Mouse (Mus musculus): ENCODE measurements around the gene Rnf220.
"Not testable (repeated sequence)": the region's sequence is repeated elsewhere in the genome, so short reads cannot be mapped to it uniquely, and the experiment has no call there.

Gene Rnf220

GRCm38 (mm10) chr4:117259909-117260308, 236.9 kb downstream of the Rnf220 start:
- DNase-seq, result not testable (repeated sequence)

GRCm38 (mm10) chr4:117254672-117255071, 242.2 kb downstream of the Rnf220 start:
- DNase-seq, result no peak

GRCm38 (mm10) chr4:117254017-117254627, 242.7 kb downstream of the Rnf220 start:
- no peak for DNase-seq

GRCm38 (mm10) chr4:117253218-117254016, 243.4 kb downstream of the Rnf220 start:
- no peak for DNase-seq

GRCm38 (mm10) chr4:117252755-117253154, 244.1 kb downstream of the Rnf220 start:
- DNase-seq, result no peak

- no peak for DNase-seq
Observed at GRCm38 (mm10) chr4:117252351-117252750, 244.5 kb downstream of the Rnf220 start.

- DNase-seq, result peak; percentile 80
Observed at GRCm38 (mm10) chr4:117251801-117252316, 245.0 kb downstream of the Rnf220 start, which contains the start of the genes Tmem53 and Armh1. TSS of gene Tmem53 (plus strand) at chr4:117251951. TSS of gene Armh1 (minus strand) at chr4:117252125.

GRCm38 (mm10) chr4:117250982-117251381, 245.9 kb downstream of the Rnf220 start:
- DNase-seq, result no peak

- DNase-seq, result peak; percentile 34
Observed at GRCm38 (mm10) chr4:117240867-117241266, 256.0 kb downstream of the Rnf220 start.

GRCm38 (mm10) chr4:117239153-117239552, 257.7 kb downstream of the Rnf220 start:
- DNase-seq, result no peak

- no peak for DNase-seq
Observed at GRCm38 (mm10) chr4:117235822-117236221, 261.0 kb downstream of the Rnf220 start.

GRCm38 (mm10) chr4:117234166-117234741, 262.6 kb downstream of the Rnf220 start:
- DNase-seq, result no peak

GRCm38 (mm10) chr4:117231208-117231607, 265.6 kb downstream of the Rnf220 start:
- no peak for DNase-seq

- DNase-seq, result peak; percentile 16
Observed at GRCm38 (mm10) chr4:117230331-117230730, 266.5 kb downstream of the Rnf220 start.

- DNase-seq, result no peak
Observed at GRCm38 (mm10) chr4:117229590-117229989, 267.3 kb downstream of the Rnf220 start.

GRCm38 (mm10) chr4:117225250-117225649, 271.6 kb downstream of the Rnf220 start:
- DNase-seq, result no peak

- DNase-seq, result no peak
Observed at GRCm38 (mm10) chr4:117224122-117224521, 272.7 kb downstream of the Rnf220 start.

- DNase-seq, result no peak
Observed at GRCm38 (mm10) chr4:117223001-117223400, 273.9 kb downstream of the Rnf220 start.

- no peak for DNase-seq
Observed at GRCm38 (mm10) chr4:117221836-117222235, 275.0 kb downstream of the Rnf220 start.
